Mouse (Mus musculus): ENCODE results near the gene Dlg4.

GRCm38 (mm10) chr11:69994401-69995090 lies 22.2 kb upstream of the Dlg4 start:
- no peak for TF ChIP-seq CTCF (IDR thresholded peaks at IDR 0.05; ENCODE audit: extremely low read depth, insufficient read length, insufficient replicate concordance, low read depth, low read length)
- TF ChIP-seq POLR2A (IDR thresholded peaks at IDR 0.05; ENCODE audit: low read depth, low read length): no peak

Data from small intestine, adult 2 months (tissue).